8 mouse cellular contexts compared by ENCODE assay signal in the genomic region with DNA sequence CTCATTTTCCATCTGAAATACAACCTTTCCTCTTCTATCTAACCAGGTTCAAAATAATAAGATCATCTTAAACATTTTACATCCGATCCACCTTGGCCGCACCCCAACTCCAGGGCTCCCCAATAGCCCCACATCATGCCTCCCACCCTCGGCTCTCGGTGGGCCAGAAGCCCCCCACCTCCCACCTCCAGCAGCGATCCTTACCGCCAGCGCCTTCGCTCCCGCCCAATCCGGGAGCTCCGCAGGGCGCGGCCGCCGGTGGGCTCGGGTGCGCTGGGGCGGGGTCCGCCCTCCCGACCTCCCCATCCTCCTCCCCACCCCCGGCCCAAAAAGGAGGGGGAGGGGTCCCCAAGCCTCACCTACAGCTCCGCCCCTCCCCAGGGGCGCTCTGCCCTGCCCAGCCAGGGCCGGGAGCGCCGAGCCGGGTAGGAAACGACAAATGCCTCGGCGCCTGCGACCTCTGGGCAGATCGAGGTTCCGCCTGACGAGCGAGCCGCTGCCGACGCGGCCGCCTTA. TPM values are rescaled to one million over a fixed set of nuclear protein-coding genes. Genes with fewer than 3 reads are reported as not detected.
A peak's percentile ranks its signal among the peaks of the same experiment; 100 is the strongest.
DNase-seq lines count a peak whose midpoint lies in the region; ATAC-seq lines count a peak whose summit lies in the region.

No protein-coding gene starts in this region.

- H3K27ac ChIP-seq in heart, embryonic 11.5 days (ENCODE audit: low read depth, low read length) = peak overlapping the region; percentile 98
- H3K27ac ChIP-seq in hindbrain, embryonic 13.5 days = peak overlapping the region; percentile 99
- H3K27ac ChIP-seq in midbrain, embryonic 13.5 days = peak overlapping the region; percentile 97

- peak overlapping the region; percentile 65 for H3K4me3 ChIP-seq in heart, embryonic 11.5 days (ENCODE audit: low read depth, low read length)
- H3K4me3 ChIP-seq in hindbrain, embryonic 13.5 days = peak overlapping the region; percentile 90
- peak overlapping the region; percentile 67 for H3K4me3 ChIP-seq in midbrain, embryonic 13.5 days (replicated peaks)

- peak; percentile 32; the same call in 1 of the 2 replicates for ATAC-seq in heart, embryonic 11.5 days (replicated peaks; ENCODE audit: insufficient number of reproducible peaks, low FRiP score, low TSS enrichment)
- ATAC-seq in hindbrain, embryonic 13.5 days (ENCODE audit: low FRiP score) = peak; percentile 56
- ATAC-seq in midbrain, embryonic 13.5 days = peak; percentile 43

- no peaks in the 10 kb centered on the region for H3K4me1 ChIP-seq in heart, embryonic 11.5 days (ENCODE audit: control insufficient read depth, insufficient read depth, low read length)
- peaks cover 32% of the 10 kb centered on the region for H3K4me1 ChIP-seq in hindbrain, embryonic 13.5 days (replicated peaks)
- H3K4me1 ChIP-seq in midbrain, embryonic 13.5 days (replicated peaks) = peaks cover 28% of the 10 kb centered on the region

- peak overlapping the region; percentile 80 for H3K4me2 ChIP-seq in heart, embryonic 11.5 days
- H3K4me2 ChIP-seq in hindbrain, embryonic 13.5 days = peak overlapping the region; percentile 68
- H3K4me2 ChIP-seq in midbrain, embryonic 13.5 days (replicated peaks) = peak overlapping the region; percentile 72

- H3K27me3 ChIP-seq in heart, embryonic 11.5 days (ENCODE audit: control insufficient read depth, insufficient read depth, low read length) = no peaks in the 10 kb centered on the region
- no peaks in the 10 kb centered on the region for H3K27me3 ChIP-seq in hindbrain, embryonic 13.5 days
- no peaks in the 10 kb centered on the region for H3K27me3 ChIP-seq in midbrain, embryonic 13.5 days

- no peaks in the 10 kb centered on the region for H3K36me3 ChIP-seq in heart, embryonic 11.5 days (ENCODE audit: control insufficient read depth, insufficient read depth, low read length)
- H3K36me3 ChIP-seq in hindbrain, embryonic 13.5 days = no peaks in the 10 kb centered on the region
- no peaks in the 10 kb centered on the region for H3K36me3 ChIP-seq in midbrain, embryonic 13.5 days

- no peak for DNase-seq in heart, postnatal 4 days
- DNase-seq in urinary bladder, postnatal 10 days (ENCODE audit: low spot score) = peak; percentile 13
- DNase-seq in urinary bladder, postnatal 25 days (ENCODE audit: low spot score) = no peak
- DNase-seq in adrenal gland, postnatal 25 days = no peak
- DNase-seq in cerebellum, adult 9-11 months = no peak

- WGBS in heart, embryonic 11.5 days (ENCODE audit: insufficient replicate concordance) = under 1% methylated on average over 31 of the region's 40 CpGs
- WGBS in hindbrain, embryonic 13.5 days = 0% methylated on average over 29 of the region's 40 CpGs
- under 1% methylated on average over 38 of the region's 40 CpGs for WGBS in midbrain, embryonic 13.5 days

- H3K9me3 ChIP-seq in heart, embryonic 11.5 days (replicated peaks; ENCODE audit: control insufficient read depth, low read length) = no peaks in the 10 kb centered on the region
- no peaks in the 10 kb centered on the region for H3K9me3 ChIP-seq in hindbrain, embryonic 13.5 days
- no peaks in the 10 kb centered on the region for H3K9me3 ChIP-seq in midbrain, embryonic 13.5 days

- peak overlapping the region; percentile 79 for H3K9ac ChIP-seq in heart, embryonic 11.5 days (ENCODE audit: low read depth, low read length)
- peak overlapping the region; percentile 93 for H3K9ac ChIP-seq in hindbrain, embryonic 13.5 days
- H3K9ac ChIP-seq in midbrain, embryonic 13.5 days (replicated peaks) = peak overlapping the region; percentile 82

RNA-seq across cellular contexts. Expression of a gene that starts 0.4 kb away (rescaled TPM):
- polyA plus RNA-seq in heart, embryonic 11.5 days (2014; fragmentation: Nextera tagmentation; extraction: Ambion mirVana) = 17.6 and 21.8 TPM in 2 replicates
- total RNA-seq in heart, postnatal 4 days (2021) = 10 to 100 TPM; 42.2 to 44.4 TPM
- polyA plus RNA-seq in hindbrain, embryonic 13.5 days (2015; fragmentation: Nextera tagmentation; extraction: Ambion mirVana) = 44.3 and 44.9 TPM in 2 replicates
- 39.9 and 40.5 TPM in 2 replicates for polyA plus RNA-seq in midbrain, embryonic 13.5 days (2015; fragmentation: Nextera tagmentation; extraction: Ambion mirVana)
- total RNA-seq in adrenal gland, postnatal 25 days (2021) = 24.5 and 25.7 TPM in 2 replicates

RNA-seq across cellular contexts. Expression of a gene that starts 54.9 kb away (rescaled TPM):
- 10.9 and 18.4 TPM in 2 replicates for polyA plus RNA-seq in heart, embryonic 11.5 days (2014; fragmentation: Nextera tagmentation; extraction: Ambion mirVana)
- total RNA-seq in heart, postnatal 4 days (2021) = 10 to 100 TPM; 14.8 to 15.4 TPM
- 25.7 and 26.5 TPM in 2 replicates for polyA plus RNA-seq in hindbrain, embryonic 13.5 days (2015; fragmentation: Nextera tagmentation; extraction: Ambion mirVana)
- 27.1 and 28.9 TPM in 2 replicates for polyA plus RNA-seq in midbrain, embryonic 13.5 days (2015; fragmentation: Nextera tagmentation; extraction: Ambion mirVana)
- total RNA-seq in adrenal gland, postnatal 25 days (2021) = 18.2 and 20.8 TPM in 2 replicates
